Mouse (Mus musculus) cerebellum, adult (tissue): ENCODE measurements around the gene Fam189a1.

Source experiments
- ATAC-seq: cut with Nextera tagmentation; 2 replicates; pipeline ENCODE4 v1.9.2; 2017; ENCODE audit warnings: mild to moderate bottlenecking, moderate library complexity, mixed read lengths; ENCODE audit not compliant: insufficient number of reproducible peaks, low FRiP score, low TSS enrichment

The Fam189a1 gene

DNA sequence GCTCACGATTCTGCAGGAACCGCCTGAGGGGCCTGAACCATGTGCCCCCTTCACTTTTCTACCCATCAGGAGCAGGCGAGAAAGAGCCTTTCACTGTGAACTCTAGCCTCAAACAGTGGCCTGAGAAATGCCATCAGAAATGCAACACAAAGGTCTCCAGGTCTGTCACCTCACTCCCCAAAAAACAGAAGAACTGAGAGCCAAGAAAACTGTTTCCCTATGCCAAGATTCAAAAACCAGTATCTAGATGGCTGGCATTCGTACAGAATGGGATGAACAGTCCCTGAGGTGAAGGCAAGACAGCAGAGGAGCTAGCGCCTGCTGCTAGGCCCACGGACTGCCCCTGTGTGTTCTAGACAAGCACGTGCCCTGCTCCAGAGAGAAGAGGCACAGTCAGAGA lies 401.2 kb downstream of the Fam189a1 start:
- no peak for ATAC-seq

DNA sequence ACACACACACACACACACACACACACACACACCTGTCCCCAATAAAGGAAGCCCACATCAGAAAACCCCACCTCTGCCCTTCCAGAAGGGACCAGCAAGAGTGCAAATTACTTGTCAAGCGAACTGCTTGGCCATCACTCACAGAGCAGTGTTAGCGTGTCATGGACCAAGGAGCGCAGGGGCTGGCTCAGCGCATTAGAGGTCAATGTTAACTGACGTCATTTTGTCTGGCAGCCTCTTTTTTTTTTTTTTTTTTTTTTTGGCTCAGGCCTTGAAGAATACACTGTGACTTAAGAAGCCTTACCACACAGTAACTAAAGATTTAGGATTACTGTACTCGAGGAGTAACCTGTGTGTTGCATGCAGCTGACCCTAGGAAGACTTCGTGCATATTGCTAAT lies 402.2 kb downstream of the Fam189a1 start:
- no peak for ATAC-seq

DNA sequence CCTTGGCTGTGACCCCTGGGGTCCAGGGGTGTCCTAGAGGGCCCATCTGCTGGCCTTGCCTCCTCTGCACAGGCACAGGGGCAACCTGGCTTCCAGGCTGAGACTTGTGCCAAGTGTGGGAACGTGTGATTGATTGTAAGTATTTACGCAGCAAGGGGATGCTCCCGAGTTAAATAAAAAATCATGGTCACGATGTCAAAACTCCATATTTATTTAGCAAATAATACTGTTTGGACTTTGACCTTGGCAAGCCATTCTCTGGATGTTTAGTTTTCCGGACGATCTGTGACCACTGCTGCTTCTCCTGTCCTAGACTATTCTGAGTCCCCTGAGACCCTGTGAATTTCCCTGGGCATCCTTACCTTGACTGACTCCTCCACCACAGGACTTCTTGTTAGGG lies 402.7 kb downstream of the Fam189a1 start:
- ATAC-seq = no peak

DNA sequence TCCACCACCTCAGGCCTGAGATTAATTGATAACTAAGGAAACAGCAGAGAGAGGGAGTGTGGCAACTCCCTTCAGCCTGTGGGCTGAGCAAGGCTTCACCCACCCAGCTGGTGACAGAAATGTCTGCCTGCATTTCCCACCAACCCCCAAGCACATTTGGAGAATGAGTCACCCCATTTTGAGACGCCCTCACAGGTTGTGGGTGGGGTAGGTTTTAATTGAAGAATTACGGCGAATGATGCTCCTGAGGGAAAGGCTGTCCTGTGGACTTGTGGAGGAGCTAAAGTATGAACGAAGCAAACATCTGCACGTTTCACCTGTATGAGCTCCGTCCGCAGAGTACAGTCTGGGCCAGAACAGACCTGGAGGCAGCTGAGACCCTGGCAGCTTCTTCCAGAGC lies 404.2 kb downstream of the Fam189a1 start:
- ATAC-seq = no peak

DNA sequence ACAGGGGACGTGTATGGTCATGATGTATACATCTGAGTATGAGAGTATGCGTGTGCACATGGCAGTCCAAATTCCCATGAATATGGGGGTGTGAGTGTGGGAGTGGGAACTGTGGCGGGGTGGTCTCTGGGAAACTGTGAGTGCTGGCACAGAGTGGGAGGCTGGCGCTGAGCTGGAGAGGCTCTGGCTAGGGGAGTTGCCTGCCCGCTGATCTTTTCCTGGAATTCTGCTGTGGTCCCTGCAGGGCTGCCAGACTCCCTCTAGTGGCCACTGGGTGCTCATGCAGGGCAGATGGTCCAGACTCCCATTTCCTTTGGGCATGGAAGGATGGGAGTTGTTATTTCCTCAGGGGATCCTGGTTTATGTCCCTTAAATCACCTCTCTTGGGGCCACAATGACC lies 404.9 kb downstream of the Fam189a1 start:
- peak; percentile 67 for ATAC-seq

DNA sequence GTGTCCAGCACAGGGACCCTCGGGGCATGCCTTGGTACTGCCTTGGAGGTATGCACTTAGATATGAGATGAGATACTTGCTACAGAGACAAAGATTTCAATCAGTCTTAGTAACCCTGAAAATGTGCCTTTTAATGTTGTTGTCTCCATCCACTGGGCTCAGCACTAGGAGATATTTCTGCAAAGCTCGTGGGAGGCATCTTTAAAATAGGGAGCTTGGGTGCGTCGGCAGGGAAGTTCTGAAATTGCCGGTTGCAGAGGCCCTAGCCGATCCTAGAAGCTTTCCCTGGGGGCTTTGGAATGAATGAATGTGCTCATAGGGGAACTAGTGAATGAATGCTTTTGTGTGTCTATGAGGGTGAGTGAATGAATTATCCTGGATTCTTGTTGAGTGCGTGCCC lies 412.8 kb downstream of the Fam189a1 start:
- no peak for ATAC-seq

DNA sequence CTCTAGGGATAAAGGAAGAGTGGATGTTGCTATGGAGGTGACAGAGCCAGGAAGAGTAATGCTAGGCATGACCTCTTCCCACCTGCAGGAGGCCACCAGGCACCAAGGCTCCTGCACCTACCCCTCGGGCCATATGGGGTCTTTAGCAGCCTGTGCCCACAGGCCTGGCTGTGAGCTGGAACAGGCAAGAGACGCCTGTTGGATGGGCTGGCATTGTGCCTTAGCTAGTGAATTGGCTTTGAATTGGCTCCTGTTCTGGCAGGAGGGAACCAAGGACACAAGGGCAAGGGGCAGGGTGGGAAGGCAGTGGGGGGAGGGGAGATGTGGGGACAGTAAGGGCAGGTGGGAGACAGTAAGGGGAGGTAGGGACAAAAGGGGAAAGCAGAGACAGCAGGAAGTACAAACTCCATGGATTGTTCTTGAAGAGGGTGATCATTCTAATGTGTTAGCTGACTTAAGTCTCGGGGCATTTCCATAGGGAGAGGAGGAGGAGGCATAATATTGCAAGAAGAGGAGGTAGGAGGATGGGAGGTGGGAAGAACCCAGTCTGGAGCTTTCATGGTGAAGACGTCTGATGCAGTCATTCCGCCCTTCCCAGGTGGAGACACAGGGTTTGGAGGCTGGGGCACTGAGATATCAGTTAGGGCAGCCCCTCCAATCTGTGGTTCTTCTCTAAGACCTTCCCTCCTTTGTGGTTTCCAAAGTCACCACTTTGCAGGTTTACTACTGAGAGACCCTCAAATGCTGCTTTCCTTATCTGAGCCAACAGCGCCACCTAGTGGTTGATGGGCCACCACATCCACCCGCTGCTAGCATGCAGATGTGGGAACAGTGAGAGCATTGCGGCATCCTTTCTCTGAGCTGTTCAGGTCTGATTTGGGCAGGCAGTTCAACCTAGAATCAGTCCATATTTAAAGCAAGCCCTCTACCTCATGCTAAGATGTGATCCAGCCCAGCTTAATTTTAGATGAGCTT lies 414.8 kb downstream of the Fam189a1 start:
- peak; percentile 14; the same call in 1 of the 2 replicates for ATAC-seq

DNA sequence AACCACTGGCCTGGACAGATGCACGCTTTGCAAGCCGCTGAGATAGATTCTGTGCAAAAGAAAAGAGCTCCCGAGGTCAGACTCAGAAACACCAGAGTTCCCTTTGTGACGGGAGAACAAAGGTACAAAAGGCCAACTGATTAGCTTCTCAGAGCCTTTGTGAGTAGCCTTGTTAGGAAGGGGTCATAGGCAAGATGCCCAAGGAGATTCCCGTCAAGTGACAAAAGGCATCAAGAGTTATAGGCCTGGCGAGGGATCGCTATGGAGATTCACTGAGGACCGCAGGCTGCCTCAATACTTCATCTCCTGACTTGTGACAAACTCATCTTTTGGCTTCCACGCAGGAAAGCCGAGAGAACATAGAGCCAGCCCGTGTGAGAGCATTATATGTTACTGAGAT lies 417.2 kb downstream of the Fam189a1 start:
- ATAC-seq = no peak

DNA sequence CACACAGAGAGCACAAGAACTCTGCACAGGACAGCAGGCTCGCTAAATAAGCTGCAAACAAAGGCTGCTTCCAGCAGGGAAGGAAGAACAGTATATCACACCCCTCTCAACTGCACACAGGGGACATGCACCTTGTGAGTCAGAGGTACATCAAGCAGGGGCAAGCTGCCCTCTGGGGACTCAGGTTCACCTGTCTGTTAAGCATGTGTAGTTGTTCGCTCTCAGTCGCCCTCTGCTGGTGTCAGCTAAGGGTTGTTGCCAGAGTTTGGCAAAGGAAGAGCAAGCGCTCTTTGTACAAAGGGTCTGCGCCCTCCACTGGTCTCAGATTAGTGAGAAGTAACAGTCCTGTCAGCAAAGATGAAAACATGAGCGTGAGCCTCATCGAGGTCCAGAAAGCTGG lies 426.6 kb downstream of the Fam189a1 start:
- peak; percentile 28 for ATAC-seq

DNA sequence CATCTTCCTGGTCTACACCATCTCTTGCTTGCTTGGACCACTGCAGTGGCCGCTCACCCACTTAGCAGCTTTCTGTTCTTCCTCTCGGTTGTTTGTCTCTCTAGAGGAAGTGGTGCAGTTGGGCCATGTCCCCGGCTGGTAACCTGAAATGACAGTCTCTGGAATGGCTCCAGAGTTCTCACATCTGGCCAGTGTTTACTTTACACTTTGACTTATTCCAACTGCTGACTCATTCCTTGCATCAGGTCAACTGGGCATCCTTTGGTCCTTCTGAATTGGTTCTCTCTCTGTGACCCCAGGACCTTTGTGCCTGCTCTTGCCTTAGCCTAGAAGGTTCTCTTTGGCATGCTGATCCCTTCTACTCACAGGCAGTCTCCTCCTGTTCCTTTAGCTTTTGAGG lies 427.6 kb downstream of the Fam189a1 start:
- no peak for ATAC-seq

DNA sequence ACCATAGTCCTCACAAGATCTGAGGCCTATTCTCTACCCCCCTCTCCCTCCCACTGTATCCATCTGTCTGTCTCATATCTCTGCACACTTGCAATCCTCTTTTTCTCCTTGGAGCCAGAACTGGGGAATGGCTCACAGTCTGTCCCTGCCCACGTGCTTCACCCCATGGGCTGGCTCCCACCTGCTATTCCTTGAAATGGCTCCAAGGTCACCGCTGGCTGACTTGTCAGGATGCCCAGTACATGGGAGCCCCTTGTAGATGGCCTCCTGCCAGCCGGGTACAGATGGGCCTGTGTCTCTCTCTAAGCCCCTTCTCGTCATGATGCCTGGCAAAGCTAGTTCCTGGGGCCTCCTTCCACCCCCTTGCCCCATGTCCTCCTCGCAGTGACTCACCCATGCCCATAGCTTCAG lies 428.2 kb downstream of the Fam189a1 start:
- peak; percentile 54; the same call in 1 of the 2 replicates for ATAC-seq

DNA sequence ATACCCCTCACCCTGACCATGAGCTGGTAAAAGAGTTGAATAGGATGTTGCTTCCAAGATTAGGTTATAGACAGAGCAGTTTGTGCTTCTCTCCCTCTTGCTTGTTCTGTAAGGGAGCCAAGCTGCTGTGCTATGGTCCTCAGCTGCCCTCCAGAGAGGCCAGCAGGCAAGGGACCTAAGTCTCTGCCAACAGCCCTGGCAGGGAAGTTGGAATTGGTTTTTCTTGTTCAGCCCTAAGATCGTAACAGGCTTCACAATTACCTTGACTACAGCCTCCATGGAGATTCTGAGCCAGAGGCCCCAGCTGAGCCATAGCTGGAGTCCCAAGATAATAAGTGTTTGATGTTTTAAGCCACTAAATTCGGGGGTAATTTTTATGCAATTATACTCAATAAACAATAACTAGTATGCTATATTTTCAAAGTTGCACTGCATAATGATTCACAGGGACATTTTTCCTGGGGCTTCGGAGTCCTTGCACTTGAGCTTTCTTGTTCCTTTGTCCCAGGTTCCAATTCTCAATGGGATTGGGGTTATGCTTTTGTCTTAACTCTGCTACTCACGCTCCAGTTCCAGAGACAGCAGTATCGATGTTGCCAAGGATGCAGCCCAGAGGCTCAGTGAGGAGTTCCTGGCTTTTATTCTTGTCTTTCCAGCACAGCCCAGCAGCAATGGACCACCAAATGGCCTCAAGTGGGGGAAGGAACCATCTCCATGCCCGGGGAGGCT lies 430.2 kb downstream of the Fam189a1 start:
- ATAC-seq = no peak

DNA sequence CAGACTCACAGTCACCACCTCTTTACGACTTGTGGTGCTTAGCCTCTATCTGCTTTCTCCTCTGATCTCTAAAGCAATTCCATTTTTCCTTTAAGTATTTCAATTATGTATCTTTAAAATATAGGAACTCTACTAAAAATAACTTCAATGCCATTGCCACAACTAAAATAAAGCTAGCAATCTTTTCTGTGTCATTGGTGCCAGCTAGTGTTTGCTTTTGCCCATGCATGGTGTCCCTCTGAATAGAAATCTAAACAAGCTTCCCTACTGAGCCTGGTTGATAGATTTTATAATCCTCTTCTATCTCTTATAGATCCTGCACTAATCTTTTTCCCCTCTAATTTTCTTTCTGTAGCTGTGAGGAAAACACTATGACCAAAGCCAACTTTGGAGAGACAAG lies 432.0 kb downstream of the Fam189a1 start:
- no peak for ATAC-seq

DNA sequence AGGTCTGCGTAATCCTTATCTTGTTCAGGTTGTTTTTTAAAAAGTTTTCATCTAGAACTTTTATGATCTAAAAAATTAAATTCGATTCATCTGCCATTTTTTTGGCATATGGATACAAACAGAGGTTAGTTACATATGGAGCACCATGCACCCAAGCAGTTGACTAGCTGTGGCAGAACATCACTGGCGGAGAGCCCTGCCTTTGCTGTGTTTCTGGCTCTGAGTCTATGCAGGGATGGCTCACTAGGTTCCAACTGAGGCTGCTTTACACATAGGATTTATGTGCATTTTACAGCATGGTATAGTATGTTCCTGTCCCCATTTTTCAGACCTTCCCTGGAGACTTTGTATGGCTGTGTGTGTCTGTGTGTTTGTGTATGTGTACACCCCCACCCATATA lies 433.1 kb downstream of the Fam189a1 start:
- ATAC-seq = no peak

DNA sequence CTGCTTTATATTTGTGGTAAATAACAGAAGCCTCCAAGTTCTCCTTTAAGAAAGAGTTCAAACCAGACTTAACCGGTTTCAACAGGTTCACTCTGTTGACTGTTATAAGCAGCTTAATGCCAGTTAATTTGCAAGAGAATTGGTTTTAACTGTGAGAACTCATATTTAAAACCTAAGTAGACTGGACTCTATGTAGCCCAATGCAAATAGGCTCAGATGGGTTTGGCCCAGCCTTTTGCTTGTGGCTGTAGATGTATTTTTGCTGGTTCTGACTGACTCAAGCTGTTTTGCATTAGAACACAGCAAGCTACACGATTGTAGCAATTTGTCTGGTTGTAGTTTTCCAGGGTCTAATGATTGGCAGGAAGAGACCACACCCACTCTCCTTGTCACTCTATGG lies 440.1 kb downstream of the Fam189a1 start:
- ATAC-seq = no peak

DNA sequence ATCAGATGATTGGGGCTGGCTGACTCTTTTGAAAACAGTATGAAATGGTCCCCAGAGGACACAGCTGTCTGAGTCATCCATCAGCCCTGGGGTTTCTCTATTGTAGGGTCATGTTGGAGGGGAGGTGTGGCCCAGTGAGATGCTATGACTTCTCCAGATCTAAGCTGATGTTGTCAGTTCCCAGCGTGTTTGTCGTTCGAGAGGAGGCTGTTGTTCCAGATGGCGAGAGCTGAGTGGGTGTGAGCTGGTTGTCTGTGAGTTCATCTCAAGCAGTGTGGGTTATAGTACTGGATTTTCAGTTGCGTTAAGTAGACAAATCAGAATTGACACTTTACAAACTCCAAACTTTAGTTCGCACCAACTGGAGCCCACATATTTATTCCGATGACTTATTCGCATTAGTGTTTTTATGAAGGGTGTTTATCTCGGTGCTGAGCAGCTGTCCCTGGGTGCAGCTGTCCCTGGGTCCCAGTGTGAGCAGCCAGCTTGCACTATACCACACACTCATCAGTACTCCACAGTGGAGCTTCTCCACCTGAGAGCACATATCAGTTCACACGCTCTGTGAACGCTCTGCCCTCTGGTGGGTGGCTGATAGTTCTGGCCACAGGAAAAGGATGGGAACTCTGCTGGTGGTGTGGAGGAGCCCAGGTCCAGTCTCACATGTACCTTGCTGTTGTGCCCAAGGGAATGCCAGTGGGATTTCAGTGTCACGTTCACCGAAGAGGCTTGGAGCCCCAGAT lies 446.7 kb downstream of the Fam189a1 start:
- peak; percentile 85 for ATAC-seq

DNA sequence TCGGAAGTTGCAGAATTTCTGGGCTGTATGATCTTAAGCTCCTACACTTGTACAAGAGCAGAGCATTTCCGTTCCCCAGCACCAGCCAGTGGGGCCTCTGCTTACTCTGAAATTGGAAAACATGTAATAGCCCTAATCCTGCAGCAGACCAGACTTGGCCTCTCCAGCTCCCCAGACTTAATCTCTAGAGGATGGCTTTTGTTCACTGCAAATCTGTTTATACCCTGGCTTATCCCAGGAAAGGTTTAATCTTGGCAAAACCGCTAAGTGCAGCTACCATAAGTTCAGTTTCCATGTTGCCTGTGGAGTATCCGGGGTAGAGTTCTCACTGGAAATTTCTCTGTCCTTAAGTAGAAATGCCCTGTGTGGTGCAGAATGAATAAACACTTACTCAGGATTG lies 448.2 kb downstream of the Fam189a1 start:
- no peak for ATAC-seq
